Mouse (Mus musculus): ENCODE measurements around the gene Olfr224. TPM values are rescaled to one million over a fixed set of nuclear protein-coding genes. Genes with fewer than 3 reads are reported as not detected.

Gene Olfr224
- polyA plus RNA-seq (2015; fragmentation: Nextera tagmentation; extraction: Ambion mirVana), result not detected in 2 replicates

DNA sequence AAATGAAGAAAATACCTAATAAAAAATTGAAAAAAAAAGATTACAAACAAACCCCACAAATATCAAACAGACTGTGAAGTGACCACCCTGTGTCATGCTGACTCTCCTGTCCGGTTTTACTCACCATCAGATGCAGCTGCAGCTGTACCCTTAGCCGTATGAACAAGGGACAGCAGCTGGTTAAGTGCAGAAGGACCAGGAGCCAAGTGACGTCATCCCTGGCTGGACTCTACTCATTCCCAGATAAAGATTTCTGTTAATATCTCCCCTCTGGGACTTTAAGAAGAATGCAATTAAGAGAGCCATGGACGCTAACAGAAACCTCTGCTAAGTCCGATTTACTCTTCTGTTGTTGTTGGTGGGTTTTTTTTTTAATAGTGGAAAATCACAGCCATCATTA is at the start of gene Olfr224:
TSS of gene Olfr224 (minus strand) at position 149 of the 400 bp plus-strand sequence.
- no peak within 1 kb of the TSS for H3K4me2 ChIP-seq
- no peak for ATAC-seq (ENCODE audit: insufficient read depth, low FRiP score, low read depth)
- H3K9me3 ChIP-seq, result no peaks in the 10 kb centered on the region
- H3K27me3 ChIP-seq (replicated peaks), result no peaks in the 10 kb centered on the region
- no peaks in the 10 kb centered on the region for H3K4me1 ChIP-seq
- no peak within 1 kb of the TSS for H3K9ac ChIP-seq
- H3K27ac ChIP-seq, result no peak within 1 kb of the TSS
- no peaks in the 10 kb centered on the region for H3K36me3 ChIP-seq
- no peak within 1 kb of the TSS for H3K4me3 ChIP-seq (replicated peaks)
- 64% methylated on average over 5 of the region's 5 CpGs for WGBS

DNA sequence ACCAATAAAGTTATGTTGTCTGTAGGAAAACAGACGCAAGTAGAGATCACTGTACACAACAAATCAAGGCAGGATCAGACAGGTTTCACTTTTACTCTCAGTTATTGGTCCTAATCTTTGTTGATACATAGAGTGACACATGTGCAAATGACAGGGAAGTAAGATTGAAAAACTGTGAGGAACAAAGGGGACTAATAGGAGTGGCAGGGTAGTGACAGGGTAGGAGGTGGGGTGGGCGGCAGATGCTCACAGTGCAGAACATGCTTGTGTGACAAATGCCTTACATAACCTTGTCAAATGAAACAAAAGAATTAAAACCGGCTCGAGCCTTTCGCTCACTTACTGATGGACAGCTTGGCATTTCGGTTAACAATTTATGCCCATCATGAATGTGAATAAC is 48.4 kb upstream of the Olfr224 start:
- Histone ChIP-seq H3K27me3 (replicated peaks) (no peaks in the 10 kb centered on the region), H3K27ac (peak overlapping the region; percentile 37; the same call in 1 of the 2 replicates), H3K36me3 (no peaks in the 10 kb centered on the region), H3K4me2 (no peak overlapping the region), H3K4me1 (no peaks in the 10 kb centered on the region; the same call in 1 of the 2 replicates), H3K9ac (no peak overlapping the region), H3K4me3 (replicated peaks) (no peak overlapping the region), H3K9me3 (no peaks in the 10 kb centered on the region)
- ATAC-seq (ENCODE audit: insufficient read depth, low FRiP score, low read depth), result peak; percentile 70; the same call in 1 of the 2 replicates
- 69% methylated on average over 6 of the region's 6 CpGs for WGBS

DNA sequence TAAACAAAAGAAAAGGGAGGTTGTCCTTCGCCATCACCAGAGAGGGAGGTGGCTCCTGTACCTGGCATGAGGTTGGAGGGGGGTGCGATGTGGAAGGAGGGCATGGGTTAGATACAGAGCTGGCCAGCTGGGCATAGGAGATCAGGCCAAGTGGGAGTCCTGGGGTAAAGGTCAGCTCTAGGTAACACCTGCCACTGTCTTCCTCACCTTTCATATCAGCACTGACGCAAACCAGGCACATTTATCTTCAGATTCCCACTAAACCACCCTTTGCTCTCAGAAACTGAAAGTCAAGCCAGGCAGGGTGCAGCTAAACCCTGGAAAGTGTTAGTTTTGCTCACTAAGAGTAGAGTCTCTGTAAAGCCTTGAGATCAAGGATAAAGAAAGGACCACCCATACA is 48.0 kb upstream of the Olfr224 start:
- 40% methylated on average over 3 of the region's 3 CpGs for WGBS
- Histone ChIP-seq H3K9me3 (no peaks in the 10 kb centered on the region), H3K27me3 (replicated peaks) (no peaks in the 10 kb centered on the region), H3K4me1 (no peaks in the 10 kb centered on the region; the same call in 1 of the 2 replicates), H3K4me2 (no peak overlapping the region), H3K9ac (no peak overlapping the region), H3K27ac (peak overlapping the region; percentile 37; the same call in 1 of the 2 replicates), H3K36me3 (no peaks in the 10 kb centered on the region), H3K4me3 (replicated peaks) (no peak overlapping the region)
- peak; percentile 58 for ATAC-seq (ENCODE audit: insufficient read depth, low FRiP score, low read depth)

DNA sequence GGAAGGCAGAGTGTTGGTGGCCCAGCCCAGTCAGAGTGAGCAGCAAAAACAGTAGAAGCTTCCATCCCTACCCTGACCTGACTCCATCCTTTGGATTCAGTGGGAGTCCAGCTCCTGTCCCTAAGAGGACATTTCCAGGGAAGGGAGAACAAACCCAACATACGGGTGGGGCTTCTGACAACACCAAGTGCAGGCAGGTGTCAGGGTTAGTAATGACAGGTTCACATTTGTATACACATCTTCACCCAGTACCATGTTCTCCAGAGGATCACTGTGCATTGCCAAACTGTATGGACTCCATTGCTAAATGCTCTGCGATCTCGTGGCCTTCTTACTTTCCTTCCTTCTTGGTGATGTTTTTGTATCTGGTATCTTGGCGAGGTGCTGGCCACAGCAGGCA is 45.6 kb upstream of the Olfr224 start, which contains the start of gene 2210407C18Rik:
TSS of gene 2210407C18Rik (minus strand) at position 101 of the 400 bp plus-strand sequence.
- Histone ChIP-seq H3K9me3 (no peaks in the 10 kb centered on the region), H3K27ac (no peak within 1 kb of the TSS), H3K4me2 (no peak within 1 kb of the TSS), H3K9ac (no peak within 1 kb of the TSS), H3K36me3 (no peaks in the 10 kb centered on the region), H3K4me1 (no peaks in the 10 kb centered on the region; the same call in 1 of the 2 replicates), H3K4me3 (replicated peaks) (no peak within 1 kb of the TSS), H3K27me3 (replicated peaks) (no peaks in the 10 kb centered on the region)
- 86% methylated on average over 4 of the region's 4 CpGs for WGBS
- no peak for ATAC-seq (ENCODE audit: insufficient read depth, low FRiP score, low read depth)

DNA sequence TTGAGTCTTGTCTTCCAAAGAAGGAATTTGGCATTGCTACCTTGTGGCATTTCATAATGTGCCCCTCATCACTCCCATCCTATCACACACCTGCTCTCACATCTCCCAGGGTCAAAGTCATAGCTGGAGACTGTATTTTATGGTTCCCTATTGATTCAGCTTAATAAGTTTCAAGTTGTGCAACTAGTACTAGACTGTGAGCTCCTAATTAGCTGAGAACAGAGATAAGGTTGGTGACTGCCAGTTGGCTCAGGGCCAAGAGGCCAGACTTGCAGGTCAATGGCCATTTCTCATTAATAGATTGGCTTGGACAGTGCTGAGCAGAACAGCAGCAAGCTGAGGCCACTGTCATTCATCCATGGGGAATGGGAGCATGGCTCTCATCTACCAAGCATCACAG is 44.2 kb upstream of the Olfr224 start:
- no peak; the same call in 1 of the 2 replicates for ATAC-seq (ENCODE audit: insufficient read depth, low FRiP score, low read depth)
- Histone ChIP-seq H3K4me1 (no peaks in the 10 kb centered on the region; the same call in 1 of the 2 replicates), H3K4me3 (replicated peaks) (no peak overlapping the region), H3K9ac (no peak overlapping the region), H3K27ac (no peak overlapping the region), H3K9me3 (no peaks in the 10 kb centered on the region), H3K36me3 (no peaks in the 10 kb centered on the region), H3K4me2 (no peak overlapping the region), H3K27me3 (replicated peaks) (no peaks in the 10 kb centered on the region)

DNA sequence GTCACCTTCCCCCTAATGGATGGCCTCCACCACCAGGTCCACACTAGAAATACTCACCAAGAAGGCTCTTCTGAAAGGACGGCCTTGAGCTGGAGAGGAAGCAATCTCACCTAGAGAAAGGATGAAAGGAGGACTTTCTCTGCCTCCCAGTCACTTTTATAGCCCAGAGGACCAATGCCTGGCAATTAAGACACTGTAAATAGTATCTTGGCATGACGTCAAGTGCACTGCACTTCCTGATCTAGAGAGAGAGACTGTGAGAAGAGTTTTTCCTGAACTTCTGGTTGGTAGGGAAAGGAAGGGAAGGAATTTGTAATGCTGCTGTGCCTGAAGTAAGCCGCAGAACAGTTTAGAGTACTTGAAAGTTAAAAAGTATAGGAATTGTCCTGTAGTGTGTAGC is 43.0 kb upstream of the Olfr224 start:
- H3K4me3 ChIP-seq (replicated peaks), result no peak overlapping the region
- ATAC-seq (ENCODE audit: insufficient read depth, low FRiP score, low read depth), result no peak
- no peak overlapping the region for H3K9ac ChIP-seq
- H3K4me1 ChIP-seq, result no peaks in the 10 kb centered on the region; the same call in 1 of the 2 replicates
- no peaks in the 10 kb centered on the region for H3K27me3 ChIP-seq (replicated peaks)
- H3K27ac ChIP-seq, result no peak overlapping the region
- H3K4me2 ChIP-seq, result no peak overlapping the region
- WGBS, result 58% methylated on average over 3 of the region's 3 CpGs
- no peaks in the 10 kb centered on the region for H3K36me3 ChIP-seq
- H3K9me3 ChIP-seq, result no peaks in the 10 kb centered on the region

DNA sequence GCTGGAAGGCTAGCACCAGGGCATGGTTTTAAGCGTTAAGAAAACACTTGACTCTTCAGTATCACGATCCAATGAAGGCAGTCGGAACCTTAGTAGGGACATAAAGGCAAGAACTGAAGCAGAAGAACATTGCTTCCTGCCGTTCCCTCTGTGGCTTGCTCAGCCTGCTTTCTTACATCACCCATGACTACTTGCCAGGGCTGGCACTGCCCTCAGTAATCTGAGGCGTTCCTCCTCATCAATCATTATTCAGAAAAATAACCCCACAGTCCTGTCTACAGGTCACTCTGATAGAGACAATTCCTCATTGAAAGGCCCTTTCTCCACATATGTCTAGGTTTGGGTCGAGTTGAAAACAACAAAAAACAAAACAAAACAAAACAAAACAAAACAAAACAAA is 36.7 kb upstream of the Olfr224 start:
- no peaks in the 10 kb centered on the region for H3K27me3 ChIP-seq (replicated peaks)
- H3K9me3 ChIP-seq, result no peaks in the 10 kb centered on the region
- WGBS, result 78% methylated on average over 6 of the region's 6 CpGs
- H3K9ac ChIP-seq, result no peak overlapping the region
- H3K4me2 ChIP-seq, result no peak overlapping the region
- no peaks in the 10 kb centered on the region for H3K36me3 ChIP-seq
- ATAC-seq (ENCODE audit: insufficient read depth, low FRiP score, low read depth), result no peak
- no peak overlapping the region for H3K27ac ChIP-seq
- no peaks in the 10 kb centered on the region for H3K4me1 ChIP-seq
- no peak overlapping the region for H3K4me3 ChIP-seq (replicated peaks)

DNA sequence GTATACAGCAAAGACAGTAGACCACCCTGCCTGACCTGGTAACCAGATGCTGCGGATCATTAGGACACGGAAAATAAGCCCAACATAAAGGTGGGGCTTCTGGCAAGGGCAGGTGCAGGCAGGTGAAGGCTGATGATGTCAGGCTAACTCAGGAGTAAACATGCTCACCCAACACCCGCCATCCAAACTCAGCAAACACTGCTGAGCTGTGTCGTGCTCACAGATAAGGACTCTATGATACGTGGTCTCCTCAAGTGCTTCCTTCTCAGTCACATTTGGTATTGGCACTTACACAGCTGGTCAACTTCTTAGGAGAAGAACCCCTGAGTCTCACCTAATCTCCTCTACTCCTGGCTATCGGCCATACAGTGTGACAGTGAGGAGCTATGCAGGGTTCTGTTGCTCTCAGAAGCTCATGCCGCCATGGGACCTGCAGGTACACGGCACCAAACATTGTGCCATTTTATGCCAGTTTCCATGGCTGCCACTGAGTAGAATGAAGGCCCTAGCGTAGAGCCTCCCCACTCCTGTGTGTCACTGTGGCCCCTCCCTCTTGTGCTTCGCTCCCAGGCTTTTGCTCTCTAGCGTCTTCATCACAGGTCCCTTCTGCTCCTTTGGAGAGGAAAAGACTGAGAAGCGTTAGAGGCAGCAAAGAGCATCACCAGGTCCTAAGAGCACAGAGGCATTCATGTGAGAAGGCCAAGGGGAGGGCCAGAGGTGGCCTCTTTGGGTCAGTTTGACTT is 36.0 kb upstream of the Olfr224 start:
- Histone ChIP-seq H3K27ac (no peak overlapping the region), H3K36me3 (no peaks in the 10 kb centered on the region), H3K27me3 (replicated peaks) (no peaks in the 10 kb centered on the region), H3K4me3 (replicated peaks) (no peak overlapping the region), H3K4me2 (no peak overlapping the region), H3K4me1 (no peaks in the 10 kb centered on the region), H3K9ac (no peak overlapping the region), H3K9me3 (no peaks in the 10 kb centered on the region)
- ATAC-seq (ENCODE audit: insufficient read depth, low FRiP score, low read depth), result 0 out of 2 replicates have a peak, but pooled peaks have one; percentile 47
- 75% methylated on average over 12 of the region's 12 CpGs for WGBS

DNA sequence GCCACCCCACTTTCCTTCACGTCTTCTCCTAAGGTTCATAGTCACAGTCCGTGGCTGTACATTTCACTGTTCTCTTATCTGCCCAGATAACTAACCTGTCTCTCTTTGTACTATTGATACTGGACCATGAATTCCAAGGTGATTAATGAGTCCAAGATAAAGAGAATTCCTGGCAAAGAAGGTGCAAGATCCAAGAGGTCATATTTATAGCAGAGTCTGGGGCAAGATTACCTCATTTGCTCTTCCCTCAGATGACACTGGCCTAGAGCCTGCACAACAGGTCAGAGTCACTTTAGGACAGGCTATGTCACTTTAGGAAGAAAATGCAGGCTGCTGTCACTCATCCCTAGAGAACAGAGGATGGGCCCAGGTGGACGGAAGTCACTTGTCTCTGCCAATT is 34.9 kb upstream of the Olfr224 start:
- Histone ChIP-seq H3K4me1 (no peaks in the 10 kb centered on the region), H3K4me2 (no peak overlapping the region), H3K4me3 (replicated peaks) (no peak overlapping the region), H3K36me3 (no peaks in the 10 kb centered on the region), H3K9ac (no peak overlapping the region), H3K27me3 (replicated peaks) (no peaks in the 10 kb centered on the region), H3K27ac (no peak overlapping the region), H3K9me3 (no peaks in the 10 kb centered on the region)
- 58% methylated on average over 3 of the region's 3 CpGs for WGBS
- no peak for ATAC-seq (ENCODE audit: insufficient read depth, low FRiP score, low read depth)

DNA sequence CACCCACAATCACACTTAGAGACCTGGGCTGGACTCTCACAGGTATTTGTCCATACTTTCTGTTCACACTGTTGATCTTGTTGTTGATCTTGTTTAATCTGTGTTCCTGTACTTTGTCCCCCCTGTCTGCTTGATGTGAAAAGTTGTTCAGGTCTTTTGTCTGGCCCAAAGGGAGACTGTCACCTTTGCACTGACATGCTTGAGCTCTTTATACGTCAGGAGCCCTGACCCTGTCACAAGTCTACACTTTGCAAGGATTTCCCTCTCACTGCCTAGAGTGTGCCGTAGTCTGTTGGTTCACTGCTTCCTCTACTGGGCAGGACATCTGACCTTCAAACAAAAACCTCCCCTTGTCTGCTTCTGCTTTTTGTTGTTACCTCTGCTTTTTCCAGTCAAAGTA is 34.3 kb upstream of the Olfr224 start:
- Histone ChIP-seq H3K36me3 (no peaks in the 10 kb centered on the region), H3K4me2 (no peak overlapping the region), H3K9me3 (no peaks in the 10 kb centered on the region), H3K4me1 (no peaks in the 10 kb centered on the region), H3K27ac (no peak overlapping the region), H3K9ac (no peak overlapping the region), H3K4me3 (replicated peaks) (no peak overlapping the region), H3K27me3 (replicated peaks) (no peaks in the 10 kb centered on the region)
- no peak for ATAC-seq (ENCODE audit: insufficient read depth, low FRiP score, low read depth)
- WGBS, result 50% methylated on average over 2 of the region's 2 CpGs

DNA sequence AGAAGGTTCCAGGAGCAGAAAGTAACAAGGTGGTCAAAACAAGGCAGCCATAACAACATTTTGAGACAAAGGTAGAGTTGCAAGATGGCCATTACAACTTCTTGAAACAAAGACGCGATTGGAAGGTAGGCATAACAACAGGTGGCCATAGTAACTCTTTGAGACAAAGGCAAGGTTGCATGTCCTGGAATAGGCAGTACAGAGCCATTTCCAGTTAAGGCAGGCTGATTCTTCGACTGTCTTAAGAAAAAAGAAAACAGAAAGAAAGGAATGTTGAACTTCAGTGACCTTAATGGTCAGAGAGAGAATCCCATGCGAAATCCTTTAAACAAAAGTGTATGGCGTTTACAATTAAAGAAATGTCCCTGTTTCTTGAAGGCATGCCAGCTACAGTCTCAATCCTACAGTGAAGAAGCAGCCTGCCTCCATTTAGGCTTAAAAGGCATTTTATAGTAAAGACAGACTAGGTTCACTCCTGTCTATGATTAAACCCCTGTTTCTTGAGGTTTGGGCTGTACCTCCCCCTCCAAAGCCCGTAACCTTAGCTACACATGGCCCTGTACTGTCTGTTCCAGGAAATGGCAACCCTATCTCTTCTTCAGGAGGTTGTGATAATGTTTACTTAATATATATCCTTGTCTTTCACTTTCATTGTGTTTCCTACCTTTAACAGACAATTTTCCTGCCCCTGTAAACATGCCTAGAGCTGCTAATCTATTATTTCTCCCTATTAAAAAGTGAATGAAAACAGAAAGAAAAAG is 32.6 kb upstream of the Olfr224 start:
- ATAC-seq (ENCODE audit: insufficient read depth, low FRiP score, low read depth), result no peak
- Histone ChIP-seq H3K9ac (no peak overlapping the region), H3K27me3 (replicated peaks) (no peaks in the 10 kb centered on the region), H3K4me1 (no peaks in the 10 kb centered on the region), H3K4me3 (replicated peaks) (no peak overlapping the region), H3K36me3 (no peaks in the 10 kb centered on the region), H3K27ac (no peak overlapping the region), H3K9me3 (no peaks in the 10 kb centered on the region), H3K4me2 (no peak overlapping the region)
- WGBS, result 54% methylated on average over 6 of the region's 6 CpGs

DNA sequence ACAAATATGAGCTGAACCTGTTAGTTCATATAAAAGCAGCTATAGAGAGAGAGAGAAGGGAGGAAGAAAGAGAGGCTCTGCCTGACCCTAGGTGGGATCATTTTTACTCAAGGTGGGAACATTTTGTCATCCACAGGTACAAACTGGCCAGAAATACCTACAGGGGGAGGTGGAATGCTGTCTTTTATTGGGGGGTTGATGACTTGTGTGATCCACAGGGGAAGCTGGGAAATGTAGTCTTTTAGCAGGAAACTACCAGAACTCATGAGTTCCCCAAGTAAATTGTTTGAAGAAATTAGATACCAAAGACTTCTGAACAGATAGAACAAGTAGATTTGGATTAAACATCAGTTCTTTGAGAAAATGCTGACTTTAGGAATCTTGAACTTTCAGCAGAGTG is 31.7 kb upstream of the Olfr224 start:
- no peaks in the 10 kb centered on the region for H3K27me3 ChIP-seq (replicated peaks)
- no peak overlapping the region for H3K27ac ChIP-seq
- H3K4me1 ChIP-seq, result no peaks in the 10 kb centered on the region
- H3K4me3 ChIP-seq (replicated peaks), result no peak overlapping the region
- H3K9me3 ChIP-seq, result no peaks in the 10 kb centered on the region
- H3K36me3 ChIP-seq, result no peaks in the 10 kb centered on the region
- no peak overlapping the region for H3K9ac ChIP-seq
- no peak for ATAC-seq (ENCODE audit: insufficient read depth, low FRiP score, low read depth)
- H3K4me2 ChIP-seq, result no peak overlapping the region

Measured in stomach, embryonic 15.5 days (tissue).